Mouse (Mus musculus): ENCODE data around the gene Olfr1256.

The Olfr1256 gene

DNA sequence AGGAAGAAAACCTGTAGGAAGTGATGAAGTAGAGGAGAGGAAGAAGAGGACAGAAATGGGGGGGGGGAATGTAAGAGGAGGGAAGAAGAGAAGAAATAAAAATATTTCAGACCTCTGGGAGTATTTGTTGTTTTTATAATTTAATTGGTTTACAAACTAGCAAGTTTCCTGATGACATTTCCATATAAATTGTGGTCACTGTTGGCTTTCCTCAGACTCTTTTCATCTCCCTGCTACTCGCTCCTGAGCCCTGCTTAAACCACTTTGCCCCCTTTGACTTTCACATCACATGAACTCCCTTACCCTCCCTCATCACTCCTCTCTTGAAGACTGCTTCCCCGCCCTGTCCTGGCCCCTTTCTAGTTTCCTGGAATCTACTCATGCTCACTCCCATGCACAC lies at the start of gene Olfr1256:
Gene Olfr1256, minus strand, starts transcription at position 101 of the 400 bp plus-strand sequence.
- DNase-seq (ENCODE audit: low spot score in 2 of 2) = no peak

DNA sequence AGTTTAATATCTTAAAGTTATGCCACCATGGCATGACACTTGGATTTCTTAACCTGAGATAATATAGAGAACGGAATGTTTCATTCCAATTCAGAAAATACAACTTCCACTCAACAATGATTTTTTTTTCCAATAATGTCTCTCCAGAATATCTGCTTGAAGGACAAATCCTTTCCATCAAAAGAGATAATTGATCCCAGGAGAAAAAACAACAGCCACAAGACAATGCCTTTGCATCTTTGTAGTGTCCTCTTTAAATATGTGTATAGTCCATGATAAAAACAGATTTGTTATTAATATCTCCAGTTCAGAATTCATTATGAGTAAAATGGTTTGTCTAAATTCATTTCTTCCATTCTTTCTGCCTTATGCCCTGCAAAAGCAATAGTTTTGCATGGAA lies 36.8 kb upstream of the Olfr1256 start, which contains the start of gene Olfr1257:
Gene Olfr1257, plus strand, starts transcription at position 301 of the 400 bp plus-strand sequence.
- no peak for DNase-seq (ENCODE audit: low spot score in 2 of 2)

DNA sequence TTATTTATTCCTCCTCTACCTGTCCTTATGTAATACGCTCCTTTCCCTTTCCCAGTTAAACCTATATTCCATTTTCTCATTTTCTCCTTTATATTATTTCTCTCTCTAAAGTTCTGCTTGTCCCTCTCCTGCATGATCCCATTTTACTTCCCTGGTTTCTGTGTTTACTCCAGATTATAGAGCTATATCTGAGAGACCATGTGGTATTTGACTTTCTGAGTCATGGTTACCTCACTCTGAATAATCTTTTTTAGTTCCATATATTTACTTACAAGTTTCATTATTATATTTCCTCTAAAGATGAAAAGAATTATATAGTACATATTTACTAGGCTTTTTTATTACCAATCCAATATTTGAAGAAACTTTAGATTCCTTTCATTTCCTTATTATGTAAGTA lies 7.9 kb upstream of the Olfr1256 start:
- no peak for DNase-seq (ENCODE audit: low spot score in 2 of 2)

DNA sequence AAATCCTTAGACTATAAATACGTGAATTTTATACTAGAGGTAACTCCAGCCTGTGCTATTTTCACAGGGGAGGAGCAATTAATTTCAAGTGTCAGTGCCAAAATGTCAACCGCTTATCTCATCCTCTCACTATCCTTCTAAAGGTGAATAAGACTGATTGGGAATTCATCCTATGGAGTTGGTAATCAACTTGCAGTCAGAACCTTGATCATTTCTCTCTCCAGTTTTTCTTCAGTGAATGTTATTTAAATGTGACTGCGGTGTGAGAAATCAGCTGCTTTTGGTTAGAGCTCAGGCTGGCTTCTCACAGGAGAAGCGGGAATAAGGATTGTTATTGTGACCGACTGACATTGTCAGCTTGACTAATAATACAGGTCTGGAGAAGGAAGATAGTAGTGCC lies 6.8 kb upstream of the Olfr1256 start, which contains the start of gene Olfr48:
Gene Olfr48, minus strand, starts transcription at position 101 of the 400 bp plus-strand sequence.
- DNase-seq (ENCODE audit: low spot score in 2 of 2) = no peak

DNA sequence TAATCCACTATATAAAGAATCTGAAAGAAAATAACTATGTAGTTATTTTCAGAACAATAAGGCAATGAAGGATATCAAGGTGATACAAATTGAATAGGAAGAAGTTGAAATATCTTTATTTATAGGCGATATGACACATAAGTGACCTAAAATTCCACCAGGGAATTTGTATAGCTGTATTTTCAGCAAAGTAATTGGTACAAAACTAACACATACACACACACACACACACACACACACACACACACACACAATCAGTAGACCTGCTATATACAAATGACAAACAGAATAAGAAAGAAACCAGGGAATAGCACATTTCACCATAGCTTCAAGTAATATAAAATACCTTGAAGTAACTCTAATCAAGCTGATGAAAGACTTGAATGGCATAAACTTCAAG lies 21.1 kb downstream of the Olfr1256 start:
- DNase-seq (ENCODE audit: low spot score in 2 of 2) = no peak

DNA sequence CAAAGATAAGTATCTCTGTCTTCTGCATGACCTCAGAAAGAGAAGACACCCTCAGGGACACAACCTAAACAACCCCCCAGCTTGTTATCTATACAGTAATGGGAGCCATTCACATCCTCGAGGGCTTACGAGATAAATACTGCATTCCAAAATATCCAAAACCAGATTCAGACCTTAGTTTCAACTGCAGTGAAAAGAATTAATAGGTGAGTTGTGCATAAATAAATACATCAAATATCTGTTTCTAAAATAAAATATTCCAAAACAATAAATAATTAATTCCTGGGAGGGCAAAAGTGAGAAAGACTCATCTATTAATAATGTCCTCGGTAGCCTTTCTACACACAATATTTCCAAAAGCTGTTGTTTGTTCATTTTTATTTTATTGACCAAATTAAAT lies 29.6 kb downstream of the Olfr1256 start, which contains the start of gene Olfr1255:
Gene Olfr1255, plus strand, starts transcription at position 301 of the 400 bp plus-strand sequence.
- no peak for DNase-seq (ENCODE audit: low spot score in 2 of 2)

DNA sequence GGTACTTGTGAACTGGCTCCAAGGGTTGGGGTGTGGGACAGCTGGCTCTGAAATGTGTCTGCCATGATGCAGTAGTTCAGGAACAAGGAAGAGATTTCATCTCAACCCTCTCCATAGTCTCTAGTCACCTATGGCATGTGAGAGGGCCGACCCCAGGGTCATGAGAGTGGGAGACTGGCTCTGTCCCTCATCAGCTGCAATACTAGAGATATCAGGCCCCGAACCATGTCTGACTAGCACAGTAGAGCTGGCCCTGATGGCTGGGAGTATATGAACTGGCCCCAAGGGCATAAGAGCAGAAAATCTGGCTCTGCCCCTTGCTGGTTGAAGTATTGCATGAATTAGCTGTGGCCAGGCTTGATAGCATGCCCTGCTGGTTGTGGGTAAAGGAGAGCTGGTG lies 30.6 kb downstream of the Olfr1256 start:
- no peak for DNase-seq (ENCODE audit: low spot score in 2 of 2)

DNA sequence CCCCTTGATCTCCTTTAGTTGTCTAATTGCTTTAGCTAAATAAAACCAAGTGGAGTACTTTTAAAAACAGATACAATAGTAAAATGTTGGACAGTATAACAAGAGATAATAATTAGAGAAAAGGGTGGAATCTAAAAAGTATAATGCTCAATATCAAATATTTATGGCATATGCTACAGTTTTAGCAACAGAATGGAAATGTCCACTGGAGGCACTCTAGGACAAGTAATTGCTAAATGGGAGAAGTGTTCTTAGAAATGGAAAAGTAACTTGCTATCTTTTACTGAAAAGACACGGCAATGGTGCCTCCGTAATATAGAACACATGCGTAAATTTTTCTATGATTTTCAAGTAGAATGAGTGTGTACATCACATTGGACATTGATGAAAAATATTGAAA lies 41.8 kb downstream of the Olfr1256 start:
- DNase-seq (ENCODE audit: low spot score in 2 of 2) = peak in 1 of 2 experiments; percentile 13

DNA sequence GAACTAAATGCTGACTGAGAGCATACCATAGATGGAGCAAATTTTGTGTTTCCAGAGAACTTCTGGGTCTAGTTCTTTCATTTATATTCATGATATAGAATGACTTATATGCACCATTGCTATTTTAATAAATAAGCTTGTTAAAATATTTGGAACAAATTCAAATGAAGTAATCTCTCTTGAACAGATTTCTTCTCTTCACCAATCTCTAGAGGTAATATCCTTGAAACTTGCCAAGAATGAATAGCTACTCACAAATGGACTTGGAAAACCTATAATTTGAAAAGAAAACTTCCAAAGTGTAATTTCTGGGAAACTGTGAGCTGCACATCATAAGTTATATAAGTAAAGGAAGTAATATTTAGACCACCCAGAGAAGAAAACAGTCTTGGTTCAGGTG lies 47.8 kb downstream of the Olfr1256 start, which contains the start of gene Olfr1254:
Gene Olfr1254, minus strand, starts transcription at position 101 of the 400 bp plus-strand sequence.
- no peak for DNase-seq (ENCODE audit: low spot score in 2 of 2)

Measured in right cerebral cortex, adult 2 months (tissue).